In the genomic region with DNA sequence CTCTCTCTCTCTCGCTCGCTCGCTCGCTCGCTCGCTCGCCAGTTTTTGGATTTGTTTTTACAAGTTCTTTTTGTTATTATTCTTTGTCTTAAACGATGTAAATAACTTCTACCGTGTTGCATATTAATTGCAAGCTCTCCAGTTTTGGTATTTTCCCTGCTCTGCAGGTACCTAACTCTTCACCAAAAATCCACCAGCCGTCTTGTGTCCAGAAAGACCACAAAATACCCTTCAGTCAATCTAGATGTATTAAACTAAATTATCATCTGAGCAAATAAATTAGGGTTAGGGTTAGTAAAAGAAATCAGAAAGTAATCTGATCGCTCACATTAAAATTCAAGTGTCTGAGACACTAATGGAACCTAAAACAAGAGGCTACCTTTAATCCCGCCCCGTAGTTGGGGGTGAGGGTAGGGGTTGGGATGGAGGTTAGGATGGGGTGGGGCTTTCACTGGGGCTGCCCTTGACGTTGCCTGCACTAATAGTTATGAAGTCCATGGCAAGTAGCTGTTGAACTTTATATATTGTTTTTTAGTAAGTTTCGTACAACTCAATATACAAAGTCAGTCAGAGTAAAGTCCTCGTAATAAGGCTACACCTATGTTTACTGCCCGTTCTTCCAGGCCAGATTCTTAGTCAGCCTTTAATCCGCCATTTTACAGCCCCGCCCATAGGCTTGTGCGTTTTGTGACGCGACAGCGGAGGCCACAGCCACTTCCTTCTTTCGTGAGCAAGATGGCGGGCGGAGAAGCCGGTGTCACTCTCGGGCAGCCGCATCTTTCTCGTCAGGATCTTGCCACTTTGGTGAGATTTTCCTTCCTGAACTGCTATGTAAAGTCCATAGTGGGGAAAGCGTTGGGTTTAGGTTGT, we compare ENCODE assay signal across 7 mouse cellular contexts. TPM values are rescaled to one million over a fixed set of nuclear protein-coding genes. Genes with fewer than 3 reads are reported as not detected.
DNase-seq lines count a peak whose midpoint lies in the region; ATAC-seq and TF ChIP-seq lines count a peak whose summit lies in the region.

Gene Eif2s3y, plus strand, starts transcription at position 662 of the 870 bp plus-strand sequence.

- H3K9ac ChIP-seq in ES-E14 (ENCODE audit: insufficient read depth, low read depth, low read length, poor library complexity, severe bottlenecking), result peak within 1 kb of the TSS; percentile 94
- H3K9ac ChIP-seq in heart, embryonic 15.5 days, result no peak within 1 kb of the TSS

- peak within 1 kb of the TSS; percentile 91 to 98 for H3K4me3 ChIP-seq in ES-E14 (ENCODE audit: insufficient read depth in 1 of 2, low read depth in 1 of 2, low read length in 2 of 2, poor library complexity in 1 of 2, severe bottlenecking in 1 of 2)
- H3K4me3 ChIP-seq in embryonic fibroblast, embryonic 13.5 days (ENCODE audit: insufficient read depth, low read length), result peak within 1 kb of the TSS; percentile 59
- peak within 1 kb of the TSS; percentile 48 for H3K4me3 ChIP-seq in heart, embryonic 15.5 days

- no peak within 1 kb of the TSS for H3K27ac ChIP-seq in ES-E14 (ENCODE audit: insufficient read depth, low read depth, low read length, poor library complexity, severe bottlenecking)
- H3K27ac ChIP-seq in embryonic fibroblast, embryonic 13.5 days (ENCODE audit: insufficient read depth, low read length), result peak within 1 kb of the TSS; percentile 40
- H3K27ac ChIP-seq in heart, embryonic 15.5 days, result no peak within 1 kb of the TSS

- in situ Hi-C loops in ES-E14 (cut with MboI; ENCODE audit: low sequenced_read_pairs in 2 of 2, unreplicated experiment in 2 of 2), result loop anchor here in 1 of 2 experiments (25.0 kb wide), 2 partner anchors 98 to 198 kb away; partner anchors contain the start of gene Uba1y

- peak; percentile 63 for DNase-seq in ES-E14 (ENCODE audit: low read depth, low spot score)
- DNase-seq in layer of hippocampus, adult 9-11 months, result peak; percentile 76
- peak; percentile 66 for DNase-seq in right cerebral cortex, postnatal 4 days

- H3K27me3 ChIP-seq in heart, embryonic 15.5 days, result no peaks in the 10 kb centered on the region

- H3K9me3 ChIP-seq in ES-E14 (ENCODE audit: control insufficient read depth, insufficient read depth, low read depth, low read length), result no peaks in the 10 kb centered on the region
- no peaks in the 10 kb centered on the region for H3K9me3 ChIP-seq in heart, embryonic 15.5 days (replicated peaks)

- 20% methylated on average over 27 of the region's 31 CpGs for WGBS in heart, embryonic 15.5 days

- ATAC-seq in activated CD4-positive, CD25-positive, alpha-beta regulatory T cell, adult 4 months, result peak; percentile 88
- ATAC-seq in heart, embryonic 15.5 days (replicated peaks; ENCODE audit: insufficient number of reproducible peaks, insufficient read depth, low FRiP score, low read depth), result peak; percentile 88; the same call in 1 of the 2 replicates
- peak; percentile 99 for ATAC-seq in megakaryocyte progenitor cell, adult 5-6 weeks (replicated peaks; ENCODE audit: poor library complexity)

- H3K36me3 ChIP-seq in ES-E14 (ENCODE audit: control insufficient read depth, insufficient read depth, low read length, poor library complexity, severe bottlenecking), result no peaks in the 10 kb centered on the region
- H3K36me3 ChIP-seq in heart, embryonic 15.5 days, result no peaks in the 10 kb centered on the region

- no peak for TF ChIP-seq CTCF in embryonic fibroblast, embryonic 13.5 days (IDR thresholded peaks at IDR 0.05; ENCODE audit: borderline replicate concordance, insufficient read depth, low read length)

- H3K4me2 ChIP-seq in heart, embryonic 15.5 days, result no peak within 1 kb of the TSS; the same call in 1 of the 2 replicates

- TF ChIP-seq POLR2A in embryonic fibroblast, embryonic 13.5 days (IDR thresholded peaks at IDR 0.05; ENCODE audit: low read depth, low read length), result no peak

- no peaks in the 10 kb centered on the region; a peak in 1 of 4 replicates for H3K4me1 ChIP-seq in ES-E14 (ENCODE audit: control insufficient read depth in 2 of 2, insufficient read depth in 2 of 2, low read length in 2 of 2, poor library complexity in 1 of 2)
- no peaks in the 10 kb centered on the region for H3K4me1 ChIP-seq in embryonic fibroblast, embryonic 13.5 days (ENCODE audit: control insufficient read depth, insufficient read depth, low read length)
- H3K4me1 ChIP-seq in heart, embryonic 15.5 days (replicated peaks), result no peaks in the 10 kb centered on the region

TF ChIP-seq in ES-E14, 5 proteins besides CTCF, POLR2A, EP300 and RAD21:
- TF ChIP-seq ZC3H11A (IDR thresholded peaks at IDR 0.05; ENCODE audit: borderline replicate concordance, low read depth, low read length) (no peak), MAFK (IDR thresholded peaks at IDR 0.05; ENCODE audit: insufficient read depth, low read depth, low read length) (no peak), ZNF384 (IDR thresholded peaks at IDR 0.05; ENCODE audit: low read depth, low read length) (no peak), HCFC1 (IDR thresholded peaks at IDR 0.05; ENCODE audit: borderline replicate concordance, insufficient read depth, low read length) (no peak), CHD2 (IDR thresholded peaks at IDR 0.05; ENCODE audit: low read depth, low read length) (no peak)

RNA-seq across cellular contexts. Expression of gene Eif2s3y, which starts in this region (rescaled TPM):
- 53.2 and 65.9 TPM in 2 replicates for total RNA-seq in ES-E14 (2012; rRNA removed)
- 100 to 1,000 TPM; 165 to 178 TPM for polyA plus RNA-seq in activated CD4-positive, CD25-positive, alpha-beta regulatory T cell, adult 4 months (2017; shearing (Covaris generic))
- 87.1 and 100 TPM in 2 replicates for polyA plus RNA-seq in embryonic fibroblast, embryonic 13.5 days (2011; ENCODE audit: insufficient read length, low read depth, missing spikeins)
- polyA plus RNA-seq in heart, embryonic 15.5 days (2015; fragmentation: Nextera tagmentation; extraction: Ambion mirVana), result 26.4 and 35.0 TPM in 2 replicates
- 92.8 and 101 TPM in 2 replicates for total RNA-seq in megakaryocyte progenitor cell, adult 5-6 weeks (2015)
- total RNA-seq in megakaryocyte progenitor cell, adult 5-6 weeks (2017), result 127 and 142 TPM in 2 replicates
